Mouse (Mus musculus) lung, postnatal 10 days (tissue): ENCODE measurements around the gene Med7.
"Not testable (repeated sequence)": the region's sequence is repeated elsewhere in the genome, so short reads cannot be mapped to it uniquely, and the experiment has no call there.

Experiments
- DNase-seq: peaks from one replicate; pipeline ENCODE4 v3.0.0; 2021

Gene Med7

DNA sequence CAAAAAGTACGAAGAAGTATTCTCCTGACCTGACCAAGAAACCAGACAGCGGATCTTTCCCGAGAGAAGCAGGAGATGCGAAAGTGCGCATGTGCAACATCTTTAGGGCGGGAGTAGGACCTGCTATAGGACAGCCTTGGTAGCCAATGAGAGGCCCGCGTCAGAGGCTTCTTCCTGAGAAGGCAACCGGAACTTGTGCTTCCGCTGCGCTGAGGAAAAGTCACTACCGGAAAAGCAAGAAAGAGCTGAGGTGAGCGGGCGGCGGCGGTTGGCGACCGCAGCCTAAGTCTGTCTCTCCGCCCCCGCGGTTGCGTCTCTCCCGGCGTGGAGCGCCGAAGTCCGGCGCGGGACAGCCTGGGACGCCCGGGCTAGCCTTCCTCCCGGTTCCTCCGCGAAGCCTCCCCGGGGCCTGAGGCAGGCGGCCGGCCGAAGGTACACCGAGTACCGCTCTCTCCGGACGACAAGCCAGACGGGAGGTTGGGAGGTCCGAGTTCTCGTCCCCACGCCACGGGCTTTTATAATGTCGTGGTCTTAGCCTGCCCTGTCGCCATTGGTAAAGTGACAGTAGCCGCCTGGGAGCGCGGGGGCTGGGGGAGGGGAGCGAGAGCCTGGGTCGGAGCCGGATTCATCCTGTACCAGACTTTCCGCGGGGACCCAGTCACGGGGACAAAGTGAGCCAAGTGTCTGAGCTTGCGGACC, at the start of gene Med7:
Med7 (plus strand) TSS at position 166 of the 699 bp plus-strand sequence.
- peak; percentile 97 for DNase-seq

DNA sequence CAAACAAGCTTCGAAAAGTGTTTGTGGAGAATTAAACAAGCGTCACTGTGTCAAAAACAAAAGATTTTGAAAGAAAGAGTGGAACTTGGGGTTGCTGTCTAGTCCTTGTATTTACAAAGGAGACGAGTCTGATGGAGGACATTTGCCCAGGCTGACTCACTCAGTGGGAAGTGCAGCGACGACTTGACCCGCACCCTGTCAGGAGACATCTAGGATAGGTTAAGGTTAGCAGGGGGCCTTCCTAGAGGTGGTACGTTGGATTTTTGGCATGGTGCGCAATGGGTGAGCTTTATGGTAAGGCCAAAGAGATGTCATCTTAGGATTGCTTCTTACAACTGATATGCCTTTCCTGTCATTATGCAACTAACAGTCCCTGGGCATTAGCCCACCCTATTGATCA, 49.7 kb upstream of the Med7 start:
- no peak for DNase-seq

DNA sequence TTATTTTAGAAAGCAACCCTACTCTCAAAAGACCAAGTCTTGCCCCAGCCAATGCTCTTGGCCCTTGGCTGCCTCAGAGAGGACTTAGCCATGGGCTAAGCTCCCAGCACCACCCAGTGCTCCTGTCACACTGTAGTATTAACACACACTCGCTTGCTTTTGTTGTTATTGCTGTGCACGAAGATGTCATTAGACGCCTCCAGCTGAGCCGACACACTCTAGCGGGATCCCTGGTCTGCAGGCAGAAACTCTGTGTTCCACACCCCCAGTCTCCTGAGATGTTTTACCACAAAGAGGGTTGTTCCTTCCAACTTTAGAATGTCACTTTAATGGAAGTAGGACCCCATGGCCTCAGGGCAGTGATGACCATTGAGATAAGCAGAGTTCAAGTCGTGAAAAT, 48.3 kb upstream of the Med7 start:
- no peak for DNase-seq

DNA sequence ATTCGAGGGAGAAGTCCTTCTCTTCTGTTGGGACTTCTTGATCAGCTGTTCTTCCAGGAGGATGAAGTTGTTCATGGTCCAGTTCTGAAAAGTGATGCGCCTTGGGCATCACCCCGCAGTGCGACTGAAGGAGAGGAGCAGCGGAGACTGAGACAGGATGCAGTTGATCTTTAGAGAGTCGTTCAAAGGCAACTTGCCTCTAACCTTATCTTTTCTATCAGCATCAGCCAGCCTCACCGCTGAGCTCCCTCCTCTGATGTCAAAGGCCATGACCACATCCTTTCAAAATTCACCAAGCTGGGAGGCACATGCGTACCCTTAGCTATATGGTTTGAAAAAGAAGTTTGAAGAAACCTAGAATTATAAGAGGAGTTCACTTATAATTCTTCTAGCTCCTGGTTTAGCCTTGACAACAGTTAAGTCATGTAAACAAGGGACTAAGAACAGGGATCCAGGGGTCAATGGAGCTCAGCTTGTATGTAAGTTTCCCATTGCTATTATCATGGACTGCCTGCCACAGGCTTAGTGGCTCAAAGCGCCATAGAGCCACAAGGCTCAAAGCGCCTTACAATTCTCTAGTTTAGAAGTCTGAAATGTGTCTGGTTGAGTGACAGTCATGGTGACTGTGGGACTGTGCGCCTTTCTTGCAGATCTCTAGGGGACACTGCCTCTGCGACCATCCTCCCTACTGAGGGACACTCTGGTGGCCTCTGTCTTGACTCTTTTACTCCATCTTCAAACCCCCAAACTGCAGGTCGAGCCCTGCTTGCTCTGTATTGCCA, 47.2 kb upstream of the Med7 start, which contains the start of gene Itk:
Itk (minus strand) TSS at position 180 of the 782 bp plus-strand sequence.
- no peak for DNase-seq

DNA sequence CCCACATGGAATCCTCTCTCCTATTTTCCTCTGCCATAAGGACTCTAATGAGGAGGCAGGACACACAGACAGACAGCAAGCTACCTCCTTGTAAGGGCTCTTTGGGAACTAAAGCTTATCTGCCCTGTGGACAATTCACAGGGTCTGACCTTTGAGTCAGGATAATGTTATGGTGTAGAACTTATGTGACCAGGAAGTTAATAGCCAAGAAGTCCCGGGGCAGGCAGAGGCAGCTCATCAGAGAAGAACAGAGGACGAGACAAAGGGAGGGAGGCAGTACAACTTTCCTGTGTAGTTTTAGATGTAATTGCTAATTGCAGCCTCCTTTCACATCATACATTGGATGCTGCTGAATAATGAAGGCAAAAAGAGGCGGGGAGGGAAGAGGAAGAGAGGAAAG, 46.1 kb upstream of the Med7 start:
- no peak for DNase-seq

DNA sequence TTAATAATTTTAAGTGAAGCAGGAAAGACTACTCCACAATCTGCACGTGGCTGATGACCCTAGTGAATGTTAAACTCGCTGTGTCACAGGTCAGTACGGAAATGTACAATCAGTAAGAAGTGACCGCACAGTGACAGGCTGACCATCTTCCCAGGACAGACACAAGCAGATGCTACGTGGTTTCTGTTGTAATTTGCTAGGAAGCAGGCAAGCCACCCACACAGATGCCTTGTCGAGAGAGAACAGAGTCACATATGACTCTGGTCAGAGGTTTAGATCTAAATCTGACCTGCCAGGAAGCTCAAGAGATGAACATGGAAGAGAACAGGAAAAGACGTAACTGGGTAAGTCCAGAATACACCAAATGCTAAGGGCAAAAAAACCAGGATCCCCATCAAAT, 43.8 kb upstream of the Med7 start:
- DNase-seq = no peak

DNA sequence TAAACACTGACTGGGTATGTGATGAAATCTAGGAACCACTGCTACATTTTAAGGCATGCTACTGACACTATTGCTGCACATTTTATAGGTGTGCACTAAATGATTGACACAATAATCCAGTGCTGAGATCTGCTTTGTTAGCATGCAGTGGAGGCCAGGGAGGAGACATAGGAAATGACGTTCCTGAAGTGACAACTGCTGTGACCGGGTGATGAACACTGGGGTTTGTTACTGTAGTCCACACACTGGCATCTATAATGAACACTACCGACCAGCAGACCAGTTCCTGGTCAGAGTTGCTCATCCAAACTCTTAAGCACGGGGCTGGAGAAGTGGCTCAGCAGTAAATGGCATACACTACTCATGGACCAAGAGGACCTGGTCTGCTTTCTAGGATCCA, 43.3 kb upstream of the Med7 start:
- DNase-seq = no peak

DNA sequence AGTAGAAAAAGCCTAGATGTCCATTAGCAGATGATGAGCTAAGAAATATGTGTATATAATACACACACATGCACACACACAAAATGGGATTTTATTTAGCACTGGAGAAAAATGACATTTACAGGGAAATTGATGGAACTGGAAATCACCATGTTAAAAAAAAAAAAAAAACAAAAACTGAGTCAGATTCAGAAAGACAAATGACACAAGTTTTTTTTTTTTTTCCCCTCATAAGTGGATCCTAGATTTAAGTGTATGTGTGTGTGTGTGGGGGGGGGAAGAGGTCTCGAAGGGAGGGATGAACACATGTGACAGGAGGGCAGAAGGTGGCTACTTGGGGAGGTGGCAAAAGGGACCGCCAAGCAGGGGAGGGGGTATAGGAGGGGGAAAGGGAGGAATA, 41.6 kb upstream of the Med7 start:
- DNase-seq = no peak

DNA sequence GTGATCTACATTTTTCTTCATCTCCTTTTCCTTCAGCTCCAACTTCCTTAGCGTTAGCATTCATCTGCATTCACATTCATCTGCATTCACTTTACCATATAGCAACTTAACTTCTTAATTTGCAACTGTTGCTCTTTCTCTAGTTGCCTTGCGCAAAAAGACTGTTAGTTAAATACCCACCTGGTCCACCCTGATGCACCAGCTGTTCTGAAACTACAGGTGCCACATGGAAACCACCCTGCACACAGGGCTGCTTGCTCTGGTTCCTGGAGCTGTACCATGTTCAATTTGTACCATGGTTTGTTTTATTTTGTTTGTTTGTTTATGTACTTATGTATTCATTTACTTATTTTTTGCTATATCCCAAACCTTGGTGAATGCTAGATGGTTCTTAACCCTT, 41.0 kb upstream of the Med7 start:
- no peak for DNase-seq

DNA sequence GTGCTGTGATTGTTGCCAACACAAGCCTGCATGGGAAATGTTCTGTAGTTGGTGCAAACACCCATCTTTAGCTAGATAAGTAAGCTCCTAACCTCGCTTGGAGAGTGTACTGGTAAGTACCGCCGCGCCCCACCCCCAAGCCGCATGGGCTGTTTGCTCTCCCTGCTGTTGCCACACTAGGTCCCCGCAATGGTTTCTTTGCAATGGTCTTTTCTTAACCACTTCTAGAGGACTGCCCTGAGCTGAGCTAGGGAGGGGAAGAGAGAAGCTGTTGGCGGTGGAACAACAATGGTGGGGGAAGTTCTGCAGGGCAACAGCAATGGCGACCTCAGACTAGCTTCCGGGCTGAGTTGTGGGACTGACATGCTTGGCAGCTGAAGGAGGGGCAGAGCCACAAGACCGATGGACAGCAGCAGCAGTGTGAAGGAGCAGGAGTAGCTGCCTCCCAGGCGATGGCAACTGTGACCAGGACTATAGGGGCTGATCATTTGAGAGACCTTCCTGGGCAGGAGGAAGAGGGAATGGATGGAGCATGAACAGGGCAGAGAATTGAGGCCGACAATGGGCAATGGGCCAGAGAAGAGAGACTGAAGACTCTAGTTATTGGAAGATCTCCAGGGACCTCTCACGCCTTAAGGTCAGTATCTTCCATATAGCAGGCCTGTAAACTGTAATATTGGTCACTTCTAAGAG, 40.4 kb upstream of the Med7 start, which contains the start of gene Fam71b:
Fam71b (plus strand) TSS at position 393 of the 693 bp plus-strand sequence.
- peak; percentile 5 for DNase-seq

DNA sequence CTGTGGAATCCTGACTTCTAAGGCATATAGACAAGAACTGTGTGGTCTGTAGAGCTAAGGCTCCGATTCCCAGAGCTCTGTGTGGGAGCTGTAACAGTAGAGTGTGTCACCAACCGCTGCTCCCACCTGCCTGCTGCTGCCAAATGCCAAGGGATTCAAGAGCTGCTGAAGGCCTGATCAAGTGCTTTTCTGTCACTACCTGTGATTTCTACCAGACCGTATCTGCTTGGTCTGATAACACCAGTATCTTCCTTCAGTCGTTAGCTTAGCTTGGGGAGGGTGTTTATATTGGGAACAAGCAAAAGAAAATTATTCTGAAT, 39.9 kb upstream of the Med7 start:
- no peak for DNase-seq

DNA sequence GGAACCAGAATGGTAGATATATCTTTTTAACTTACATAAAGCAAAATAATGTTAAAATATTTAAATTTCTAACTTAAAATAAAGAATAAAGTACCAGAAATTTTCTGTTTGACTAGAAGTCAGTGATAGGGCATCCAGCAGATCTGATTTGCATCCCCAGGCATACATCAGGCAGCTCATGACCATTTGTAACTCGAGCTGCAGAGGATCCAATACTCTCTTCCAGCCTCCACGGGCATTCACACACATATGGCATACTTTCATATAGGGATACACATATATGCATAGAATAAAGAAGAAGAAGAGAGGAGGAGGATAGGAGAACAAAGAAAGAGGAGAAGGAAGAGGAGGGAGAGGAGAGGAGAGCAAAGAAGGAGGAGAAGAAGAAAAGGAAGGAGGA, 38.8 kb upstream of the Med7 start:
- DNase-seq = no peak

DNA sequence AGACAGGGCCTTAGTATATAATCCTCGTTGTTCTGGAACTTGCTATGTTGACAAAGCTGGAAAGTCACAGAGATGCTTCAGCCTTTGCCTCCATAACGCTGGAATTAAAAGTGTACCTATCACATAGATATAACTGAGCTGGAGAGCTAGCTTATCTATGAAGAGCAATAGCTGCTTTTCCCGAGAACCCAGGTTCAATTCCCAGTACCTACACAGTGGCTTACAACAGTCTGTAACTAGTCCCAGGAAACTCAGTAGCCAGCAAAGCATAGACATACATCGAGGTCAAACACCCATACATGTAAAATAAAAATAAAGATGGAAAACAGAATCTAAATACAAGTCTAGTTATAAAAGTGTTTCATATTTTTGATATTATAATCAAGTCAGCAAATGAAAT, 38.3 kb upstream of the Med7 start:
- DNase-seq = no peak

DNA sequence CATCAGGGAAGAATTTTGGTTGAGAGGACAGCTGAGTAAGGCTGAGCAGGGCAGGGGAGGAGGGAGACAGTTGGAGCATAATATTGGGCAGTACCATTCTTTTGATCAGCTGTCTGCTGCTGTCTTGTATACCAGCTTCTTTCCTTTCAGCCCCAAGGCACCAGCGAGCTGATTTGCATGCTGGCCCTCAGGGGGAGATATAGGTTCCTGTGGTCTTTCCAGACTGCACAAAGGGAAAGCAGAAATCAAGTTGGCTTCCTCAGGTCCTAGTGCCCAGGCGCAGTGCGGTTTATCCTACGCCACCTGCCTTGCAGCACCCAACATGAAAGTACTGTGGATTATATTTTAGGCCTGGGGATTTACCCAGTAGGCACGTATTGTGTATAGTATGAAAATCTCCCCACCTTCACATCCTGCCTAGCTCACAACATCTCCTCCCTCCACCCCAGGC, 37.8 kb upstream of the Med7 start:
- DNase-seq = no peak

DNA sequence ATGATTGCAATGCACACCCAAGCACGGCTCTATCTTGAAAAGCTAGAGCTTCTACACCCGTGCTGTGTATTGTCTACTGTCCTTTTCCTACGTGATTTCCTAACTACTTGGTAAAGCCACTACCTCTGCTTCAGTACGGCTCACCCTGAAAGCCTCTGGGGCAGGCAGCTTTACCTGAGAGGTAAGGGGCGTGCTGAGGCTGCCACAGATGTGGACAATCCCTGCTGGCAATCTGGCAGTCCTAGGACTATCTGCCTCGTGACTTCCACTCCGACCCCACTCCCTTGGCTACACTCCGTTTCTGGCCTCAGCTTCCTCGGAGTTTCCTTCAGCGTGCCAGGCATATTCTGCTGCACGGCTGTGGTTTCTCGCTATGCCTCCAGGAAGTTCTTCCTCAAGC, 35.2 kb upstream of the Med7 start:
- no peak for DNase-seq

DNA sequence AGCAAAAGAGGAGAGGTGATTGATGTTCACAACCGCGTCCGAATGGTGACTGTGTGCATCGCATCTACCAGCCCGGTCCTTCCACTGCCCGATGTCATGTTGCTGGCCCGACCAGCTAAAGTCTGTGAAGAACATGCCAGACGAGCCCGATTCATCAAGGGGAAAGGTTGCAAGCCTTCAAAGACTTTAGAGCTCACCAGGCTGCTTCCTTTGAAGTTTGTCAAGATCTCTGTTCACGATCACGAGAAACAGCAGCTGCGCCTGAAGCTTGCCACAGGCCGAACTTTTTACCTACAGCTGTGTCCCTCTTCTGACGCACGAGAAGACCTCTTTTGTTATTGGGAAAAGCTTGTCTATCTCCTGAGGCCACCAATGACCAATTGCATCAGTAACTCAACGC, 31.7 kb upstream of the Med7 start:
- no peak for DNase-seq

DNA sequence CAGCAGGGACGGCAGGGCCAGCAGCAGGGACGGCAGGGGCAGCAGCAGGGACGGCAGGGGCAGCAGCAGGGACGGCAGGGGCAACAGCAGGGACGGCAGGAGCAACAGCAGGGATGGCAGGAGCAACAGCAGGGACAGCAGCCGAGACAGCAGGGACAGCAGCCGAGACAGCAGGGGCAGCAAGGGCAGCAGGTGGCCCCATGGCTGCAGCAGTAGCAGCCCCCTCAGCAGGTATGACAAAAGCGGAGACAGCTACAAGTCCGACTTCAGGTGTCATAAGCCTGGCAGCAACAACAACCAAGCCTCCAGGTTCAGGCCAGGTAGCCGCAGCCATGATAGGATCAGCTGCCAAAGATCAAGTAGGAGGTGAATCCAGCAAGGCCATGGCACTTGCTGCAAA, 30.0 kb upstream of the Med7 start:
- no peak for DNase-seq

DNA sequence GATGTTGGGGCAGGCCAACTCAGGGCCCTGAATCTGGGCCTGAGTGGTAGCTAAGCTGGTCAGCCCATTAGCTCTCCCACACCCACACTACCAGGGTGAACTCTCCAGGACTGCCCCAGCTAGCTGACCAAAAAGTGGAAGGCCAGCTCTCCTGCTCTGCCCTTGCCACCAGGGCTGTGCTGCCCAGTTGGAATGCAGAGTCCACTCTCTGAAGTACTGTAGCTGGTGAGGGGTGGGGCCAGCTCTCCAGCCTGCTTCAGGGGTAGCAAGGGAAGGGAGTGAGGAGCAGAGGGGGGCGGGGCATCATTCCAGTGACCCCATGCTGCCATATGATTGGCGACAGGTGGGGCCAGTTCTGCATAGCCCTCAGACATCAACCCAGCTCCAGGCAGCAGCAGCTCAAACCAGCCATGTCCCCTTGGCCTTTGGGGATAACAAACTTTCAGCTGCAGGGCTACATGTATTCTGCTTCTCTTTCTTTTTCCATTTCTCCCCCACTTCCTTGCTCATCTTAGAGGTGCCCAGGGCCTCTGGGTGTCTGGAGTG, 26.6 kb upstream of the Med7 start:
- DNase-seq = no peak

DNA sequence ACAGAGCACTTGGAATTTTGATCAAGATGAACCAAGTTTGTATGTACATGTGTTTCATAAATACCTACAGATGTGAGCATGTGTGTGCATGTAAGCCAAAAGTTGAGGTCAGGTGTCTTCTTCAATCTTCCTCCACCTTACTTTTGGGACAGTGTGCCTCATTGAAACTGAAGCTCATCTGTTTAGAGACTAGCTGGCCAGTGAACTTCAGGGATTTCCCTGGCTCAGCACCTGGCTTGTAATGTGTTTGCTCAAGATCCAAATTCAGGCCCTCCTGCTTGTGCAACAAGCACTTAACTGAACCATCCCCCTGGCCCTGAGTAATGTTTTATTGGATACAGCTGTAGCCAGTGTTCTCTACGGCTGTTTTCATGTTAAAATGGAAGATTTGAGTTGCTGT, 18.3 kb upstream of the Med7 start:
- no peak for DNase-seq

DNA sequence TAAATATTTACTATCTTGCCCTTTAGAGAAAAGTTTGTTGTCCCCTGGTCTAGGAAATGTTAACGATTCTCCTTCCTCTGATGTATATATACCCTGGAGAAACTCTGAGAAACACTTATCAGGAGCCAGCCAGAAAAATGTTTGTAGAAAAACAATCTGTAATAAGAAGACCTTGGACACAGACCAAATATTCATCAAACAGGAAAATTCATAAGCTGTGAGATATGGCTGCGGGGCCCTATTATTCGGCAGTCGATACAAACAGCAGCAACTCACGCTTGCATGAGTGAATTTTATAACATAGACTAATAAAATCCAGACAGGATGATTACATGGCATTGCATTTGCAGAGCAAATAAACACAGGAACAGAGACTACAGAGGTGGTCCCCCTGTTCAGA, 17.9 kb upstream of the Med7 start:
- no peak for DNase-seq

DNA sequence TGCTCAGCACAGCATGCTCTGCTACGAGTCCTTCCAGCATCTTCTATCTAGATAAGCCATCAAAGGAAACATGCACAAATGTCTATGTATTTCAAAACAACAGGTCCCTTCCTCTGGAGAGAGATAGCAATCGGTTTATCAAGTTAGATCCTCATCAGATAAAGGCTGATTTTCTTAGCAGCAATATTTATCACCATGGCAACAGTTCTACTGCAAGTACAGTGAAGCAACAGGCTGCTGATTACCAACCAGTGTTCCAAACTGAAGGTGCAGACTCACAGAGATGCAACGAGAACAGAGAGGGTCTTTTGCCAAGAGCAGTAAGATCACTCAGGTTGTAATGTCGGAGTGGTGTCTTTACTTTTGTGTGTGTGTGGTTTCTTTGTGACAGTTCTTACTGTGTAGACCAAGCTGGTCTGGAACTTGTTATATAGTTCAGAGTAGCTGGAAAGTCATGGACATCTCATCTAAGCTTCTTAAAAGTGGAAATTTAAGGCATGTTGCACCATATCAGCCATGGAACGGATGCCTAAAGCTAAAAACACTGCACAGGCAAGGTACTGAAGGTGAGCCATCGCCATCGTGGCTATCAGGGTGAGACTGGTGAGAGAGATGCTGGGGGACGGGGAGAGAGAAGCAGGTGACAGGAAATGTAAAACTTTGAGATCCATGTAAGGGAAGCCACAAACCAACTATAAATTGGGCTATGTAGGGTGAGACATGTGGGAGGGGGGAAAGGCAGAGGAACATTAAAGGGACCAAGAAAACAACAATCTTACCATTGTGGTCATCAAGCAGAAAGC, 15.4 kb upstream of the Med7 start:
- DNase-seq = no peak

DNA sequence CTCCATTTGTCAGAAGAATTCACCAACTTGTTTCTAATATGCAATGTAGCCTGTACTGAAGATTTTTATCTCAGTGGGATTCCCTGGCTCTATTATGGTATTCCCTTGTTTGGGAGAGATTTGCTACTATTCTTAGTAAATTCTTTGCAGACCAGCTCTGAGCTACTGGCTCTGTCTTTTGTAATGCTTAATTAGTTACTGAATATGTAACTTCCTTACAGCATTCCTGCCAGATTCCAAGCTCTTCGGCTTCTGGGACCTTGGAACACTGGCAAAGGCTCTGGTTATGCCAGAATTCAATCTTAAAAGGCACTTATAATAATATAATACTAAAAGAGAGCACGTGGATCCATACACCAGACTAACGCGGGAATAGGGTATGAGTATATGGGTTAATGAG, 8.6 kb upstream of the Med7 start:
- not testable (repeated sequence) for DNase-seq

DNA sequence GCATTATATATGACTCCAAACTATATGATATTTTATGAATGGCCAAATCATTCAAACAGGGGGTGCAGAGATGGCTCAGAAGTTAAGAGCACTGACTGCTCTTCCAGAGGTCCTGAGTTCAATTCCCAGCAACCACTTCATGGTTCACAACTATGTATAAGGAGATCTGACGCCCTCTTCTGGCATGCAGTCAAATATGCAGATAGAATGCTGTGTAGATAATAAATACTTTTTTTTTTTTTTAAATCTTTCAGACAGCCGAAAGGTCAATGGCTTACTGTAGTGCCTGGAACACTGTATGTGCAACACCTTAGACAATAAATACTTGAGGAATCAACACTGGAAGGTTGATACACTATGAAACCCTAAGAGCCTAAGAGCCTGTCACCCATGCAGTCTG, 6.6 kb upstream of the Med7 start:
- DNase-seq = no peak
